Mouse (Mus musculus) liver, adult 2 months (tissue): ENCODE results near the gene Snd1. TPM values are rescaled to one million over a fixed set of nuclear protein-coding genes. Genes with fewer than 3 reads are reported as not detected.

Experiments used
- DNase-seq: peaks from one replicate; pipeline ENCODE4 v3.0.0-alpha.2; 2011; ENCODE audit warnings: low read depth, low spot score; ENCODE audit errors: extremely low read depth
- H3K27ac ChIP-seq: fragments of 200-500 bp; replicated peaks from 2 replicates; pipeline ENCODE4 v1.5.1; 2012; ENCODE audit warnings: low read depth, mild to moderate bottlenecking, control low read depth, inconsistent platforms, low read length; ENCODE audit not compliant: insufficient read depth
- H3K27me3 ChIP-seq: fragments of 200-500 bp; 2 replicates; pipeline ENCODE4 v1.6.1; 2012; ENCODE audit warnings: mild to moderate bottlenecking, moderate library complexity, low read length, inconsistent platforms; ENCODE audit not compliant: control insufficient read depth, insufficient read depth
- H3K36me3 ChIP-seq: fragments of 200-500 bp; 2 replicates; pipeline ENCODE4 v1.6.1; 2012; ENCODE audit warnings: low read length, inconsistent platforms; ENCODE audit not compliant: control insufficient read depth, insufficient read depth
- H3K4me1 ChIP-seq: fragments of 200-500 bp; 2 replicates; pipeline ENCODE4 v1.6.1; 2011; ENCODE audit warnings: low read length; ENCODE audit not compliant: control insufficient read depth, insufficient read depth
- H3K4me3 ChIP-seq: fragments of 200-500 bp; 2 replicates; pipeline ENCODE4 v1.5.1; 2011; ENCODE audit warnings: low read depth, mild to moderate bottlenecking, control low read depth, low read length, moderate library complexity; ENCODE audit not compliant: insufficient read depth
- H3K79me2 ChIP-seq: fragments of 200-500 bp; 2 replicates; pipeline ENCODE4 v1.6.1; 2012; ENCODE audit warnings: inconsistent platforms, mild to moderate bottlenecking, low read length, moderate library complexity; ENCODE audit not compliant: control insufficient read depth, insufficient read depth
- H3K9ac ChIP-seq: fragments of 200-500 bp; 2 replicates; pipeline ENCODE4 v1.6.1; 2012; ENCODE audit warnings: low read depth, mild to moderate bottlenecking, control low read depth, inconsistent platforms, low read length
- CTCF ChIP-seq: fragments of 200-500 bp; IDR thresholded peaks from 2 replicates; pipeline ENCODE4 v1.5.1; 2011; ENCODE audit warnings: low read depth, low read length, control low read depth
- POLR2A ChIP-seq: fragments of 200-500 bp; IDR thresholded peaks from 2 replicates; pipeline ENCODE4 v1.6.1; 2011; ENCODE audit warnings: low read length, control low read depth; ENCODE audit not compliant: insufficient read depth; ENCODE audit errors: extremely low read depth
- WGBS: fragments of 180-500 bp; shearing (Covaris S2); methylation state at CpG from one replicate; pipeline ENCODE4 v1.1.7; 2018; 5-methylcytosine and 5-hydroxymethylcytosine counted together
- polyA plus RNA-seq: library from polyadenylated mRNA; depleted of rRNA; stranded (reverse); fragments of >200 nt; gene quantifications from 2 replicates; pipeline ENCODE4 v1.2.3, GENCODE M21; 2012
- total RNA-seq: library from RNA; depleted of rRNA; stranded (reverse); fragments of >200 nt; gene quantifications from 2 replicates; pipeline ENCODE4 v1.2.3, GENCODE M21; 2014

Gene Snd1
- total and polyA plus RNA-seq, 2 experiments = 64.2 to 88.6 TPM

DNA sequence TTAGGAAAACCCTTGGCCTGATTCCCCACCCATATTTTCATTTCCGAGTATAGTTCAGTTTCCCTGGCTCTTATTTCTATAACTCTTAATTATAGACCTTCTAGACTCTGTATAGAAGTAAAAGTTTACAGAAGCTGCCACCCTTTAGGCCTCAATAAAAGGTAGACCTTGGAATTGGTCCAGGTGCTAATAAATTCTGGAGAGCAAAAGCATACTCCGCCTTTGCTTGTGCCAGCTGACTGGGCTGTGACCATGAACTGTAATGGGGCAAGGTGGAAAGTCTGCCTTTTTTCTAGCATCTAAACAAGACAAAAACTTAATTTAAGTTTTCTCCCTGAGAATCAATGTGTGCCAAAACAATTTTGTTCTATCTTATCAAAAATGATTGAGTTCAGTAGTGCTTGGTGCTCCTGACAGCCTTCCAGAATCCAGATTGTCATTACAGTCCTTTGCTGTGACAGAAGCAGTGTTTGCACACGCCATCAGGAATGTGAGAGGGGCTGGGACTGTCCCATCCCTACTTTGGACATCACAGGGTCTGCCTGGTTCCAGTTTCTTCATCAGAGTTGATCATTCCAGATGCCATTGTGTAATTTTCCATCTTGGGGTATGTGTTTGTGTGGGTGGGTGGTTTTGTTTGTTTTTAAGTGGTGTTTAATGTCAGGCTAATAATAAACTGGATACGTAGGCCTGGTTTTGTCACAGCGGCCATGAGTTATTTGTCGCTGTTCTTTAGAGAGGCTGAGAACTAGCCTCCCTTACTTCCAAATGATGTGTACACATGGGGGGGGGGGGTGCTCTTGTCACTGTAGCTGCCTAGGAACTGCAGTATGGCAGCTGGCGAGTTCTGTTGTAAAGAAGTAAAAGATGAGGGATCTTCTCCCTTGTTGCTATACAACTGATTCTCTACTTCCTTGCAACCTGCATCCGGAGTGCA lies 206.8 kb downstream of the Snd1 start:
- peak; percentile 81 for DNase-seq
- Histone ChIP-seq H3K36me3 (no peaks in the 10 kb centered on the region; the same call in 1 of the 2 replicates), H3K27ac (peak overlapping the region; percentile 37; the same call in 1 of the 2 replicates), H3K79me2 (peaks cover 2% of the 10 kb centered on the region; the same call in 1 of the 2 replicates), H3K4me1 (peaks cover 18% of the 10 kb centered on the region), H3K27me3 (no peaks in the 10 kb centered on the region), H3K9ac (no peak overlapping the region), H3K4me3 (no peak overlapping the region)
- WGBS = 36% methylated on average over 8 of the region's 8 CpGs
- TF ChIP-seq POLR2A (no peak), CTCF (no peak)

GRCm38 (mm10) chr6:28685052-28685451 lies 210.1 kb downstream of the Snd1 start:
- Histone ChIP-seq H3K4me1 (peaks cover 18% of the 10 kb centered on the region), H3K79me2 (peaks cover 4% of the 10 kb centered on the region; the same call in 1 of the 2 replicates), H3K9ac (no peak overlapping the region), H3K36me3 (no peaks in the 10 kb centered on the region; the same call in 1 of the 2 replicates), H3K4me3 (no peak overlapping the region), H3K27me3 (no peaks in the 10 kb centered on the region), H3K27ac (no peak overlapping the region)
- DNase-seq = no peak
- TF ChIP-seq CTCF (no peak), POLR2A (no peak)
- WGBS = 91% methylated on average over 3 of the region's 3 CpGs

DNA sequence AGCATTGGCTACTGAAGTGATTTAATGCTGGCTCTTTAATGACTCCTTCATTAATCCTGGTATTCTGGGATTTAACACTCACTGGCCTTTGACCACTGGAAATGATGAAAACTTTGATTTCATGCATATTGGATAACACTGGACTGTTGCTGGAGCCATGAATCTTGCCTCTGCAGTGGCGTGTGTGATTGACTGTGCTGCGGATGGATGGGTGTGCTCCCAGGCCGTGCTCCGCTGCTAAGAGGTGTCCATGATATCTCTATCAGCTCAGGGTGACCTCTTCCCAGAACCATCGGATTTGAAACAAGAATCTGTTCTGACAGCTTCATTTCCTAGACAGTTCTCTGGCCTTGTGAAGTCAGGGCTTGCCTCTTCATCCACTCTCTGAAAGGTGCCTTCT lies 210.8 kb downstream of the Snd1 start:
- TF ChIP-seq CTCF (no peak), POLR2A (no peak)
- WGBS = 81% methylated on average over 5 of the region's 5 CpGs

GRCm38 (mm10) chr6:28687776-28688175 lies 212.8 kb downstream of the Snd1 start:
- 63% methylated on average over 5 of the region's 5 CpGs for WGBS

More for the DNA sequence above, 210.8 kb downstream of the Snd1 start:
- Histone ChIP-seq H3K27me3 (no peaks in the 10 kb centered on the region), H3K27ac (no peak overlapping the region), H3K79me2 (peaks cover 7% of the 10 kb centered on the region; the same call in 1 of the 2 replicates), H3K4me3 (no peak overlapping the region), H3K36me3 (no peaks in the 10 kb centered on the region; the same call in 1 of the 2 replicates), H3K9ac (no peak overlapping the region), H3K4me1 (peaks cover 14% of the 10 kb centered on the region)
- DNase-seq = no peak

GRCm38 (mm10) chr6:28692659-28693058 lies 217.7 kb downstream of the Snd1 start:
- Histone ChIP-seq H3K27me3 (no peaks in the 10 kb centered on the region), H3K36me3 (peaks cover 2% of the 10 kb centered on the region; the same call in 1 of the 2 replicates), H3K4me1 (no peaks in the 10 kb centered on the region), H3K79me2 (peaks cover 8% of the 10 kb centered on the region; the same call in 1 of the 2 replicates), H3K9ac (no peak overlapping the region), H3K4me3 (no peak overlapping the region), H3K27ac (no peak overlapping the region)
- no peak for TF ChIP-seq CTCF
- TF ChIP-seq POLR2A = no peak
- no peak for DNase-seq

More at GRCm38 (mm10) chr6:28687776-28688175, 212.8 kb downstream of the Snd1 start:
- no peak overlapping the region for H3K4me3 ChIP-seq
- TF ChIP-seq POLR2A (no peak), CTCF (no peak)
- H3K27ac ChIP-seq = no peak overlapping the region
- no peaks in the 10 kb centered on the region; the same call in 1 of the 2 replicates for H3K36me3 ChIP-seq
- H3K79me2 ChIP-seq = peaks cover 4% of the 10 kb centered on the region; the same call in 1 of the 2 replicates
- no peak for DNase-seq
- H3K9ac ChIP-seq = no peak overlapping the region
- H3K27me3 ChIP-seq = no peaks in the 10 kb centered on the region
- peaks cover 2% of the 10 kb centered on the region; the same call in 1 of the 2 replicates for H3K4me1 ChIP-seq

DNA sequence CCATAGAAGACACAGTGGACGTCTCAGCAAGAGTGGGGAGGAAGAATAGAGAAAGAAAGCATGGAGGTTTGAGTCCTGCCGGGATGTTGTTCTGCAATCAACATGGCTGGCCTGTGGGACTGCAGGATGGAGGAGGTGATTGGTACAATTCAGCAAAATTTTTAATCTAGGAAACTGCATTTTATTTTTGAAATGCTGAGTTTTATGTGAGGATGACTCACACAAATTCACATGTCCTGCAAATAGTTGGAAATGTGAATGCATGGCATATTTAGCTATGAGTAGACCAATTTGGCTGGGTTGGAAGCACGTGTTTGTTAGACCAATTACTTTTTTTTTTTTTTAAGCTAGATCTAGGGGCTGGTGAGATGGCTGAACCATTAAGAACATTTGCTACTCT lies 222.3 kb downstream of the Snd1 start:
- Histone ChIP-seq H3K9ac (no peak overlapping the region), H3K27me3 (no peaks in the 10 kb centered on the region), H3K36me3 (peaks cover 4% of the 10 kb centered on the region; the same call in 1 of the 2 replicates), H3K4me3 (no peak overlapping the region), H3K27ac (no peak overlapping the region), H3K4me1 (no peaks in the 10 kb centered on the region), H3K79me2 (peaks cover 4% of the 10 kb centered on the region; the same call in 1 of the 2 replicates)
- TF ChIP-seq POLR2A (no peak), CTCF (no peak)
- DNase-seq = no peak
- 99% methylated on average over 3 of the region's 3 CpGs for WGBS
